Mouse (Mus musculus) kidney, adult 8-10 months (tissue): ENCODE measurements at regions not wholly inside any gene's neighbourhood (a gene's known extent, or its start where the extent isn't known, plus 50 kb on each side); places are given as distances from the start of the nearest gene placed in this dataset.

ENCODE experiments used
- DNase-seq, 2 experiments: peaks; one replicate each; pipeline ENCODE4 v3.0.0; 2022

DNA sequence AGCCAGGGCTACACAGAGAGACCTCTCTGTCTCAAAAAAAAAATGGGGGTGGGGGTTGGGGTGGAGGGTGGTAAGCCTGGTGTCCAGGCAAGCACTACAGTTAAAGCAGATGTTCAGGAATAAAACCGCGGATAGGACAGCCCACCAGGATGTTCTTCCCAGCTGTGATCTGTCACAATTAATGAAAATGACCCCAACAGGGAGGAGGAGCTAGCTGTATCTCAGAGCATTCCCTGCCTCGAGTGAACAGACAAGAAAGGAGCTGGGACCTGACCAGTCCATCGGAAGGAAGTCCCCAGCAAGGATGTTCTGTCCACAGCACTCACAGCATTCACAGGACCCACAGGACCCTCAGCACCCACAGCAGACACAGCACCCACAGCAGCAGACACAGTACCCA is 80.4 kb downstream of the Utp6 start:
- no peak for DNase-seq

DNA sequence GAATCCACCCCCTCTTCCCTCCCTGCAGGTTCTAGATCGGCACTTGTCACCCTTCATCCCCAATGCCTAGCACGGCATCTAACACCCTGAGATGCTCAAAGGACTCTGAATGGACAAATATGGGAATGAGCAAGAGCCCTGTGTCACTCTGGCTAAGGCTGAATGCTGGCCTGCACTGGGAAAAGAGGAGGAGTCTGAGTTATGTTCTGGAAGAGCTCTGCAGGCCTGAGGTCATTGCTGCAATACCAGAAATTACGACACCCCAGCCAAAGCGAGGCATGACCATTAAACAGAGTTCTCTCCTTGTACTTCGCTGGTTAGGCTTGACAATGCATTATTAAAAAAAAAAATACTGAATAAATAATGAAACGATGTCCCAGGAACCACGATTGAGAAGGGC is 84.1 kb downstream of the Utp6 start:
- DNase-seq, result no peak

DNA sequence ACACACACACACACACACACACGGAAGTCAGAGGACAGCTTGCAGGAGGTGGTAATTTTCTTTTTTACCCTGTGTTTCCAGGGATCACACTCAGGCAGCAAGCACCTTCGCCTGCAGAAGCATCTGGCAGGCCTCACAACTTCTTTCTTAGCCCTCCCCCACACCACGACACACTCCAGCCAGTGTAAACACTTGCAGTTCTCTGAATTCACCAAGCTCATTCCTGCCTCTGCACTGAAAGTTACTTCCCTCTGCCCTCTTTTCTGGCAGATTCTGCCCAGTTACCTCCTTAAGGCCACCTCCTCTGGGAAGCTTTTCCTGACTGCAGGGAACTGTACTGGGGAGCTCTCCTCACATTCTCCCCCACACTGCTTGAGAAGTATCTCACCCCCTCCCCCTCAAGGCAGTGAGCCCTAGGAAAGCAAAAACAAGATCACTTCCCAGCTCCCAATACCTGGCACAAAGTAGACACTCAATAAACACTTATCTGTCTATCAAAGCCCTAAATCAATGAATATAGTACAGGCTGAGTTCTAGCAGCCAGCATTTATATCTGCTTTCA is 84.9 kb downstream of the Utp6 start:
- no peak for DNase-seq

DNA sequence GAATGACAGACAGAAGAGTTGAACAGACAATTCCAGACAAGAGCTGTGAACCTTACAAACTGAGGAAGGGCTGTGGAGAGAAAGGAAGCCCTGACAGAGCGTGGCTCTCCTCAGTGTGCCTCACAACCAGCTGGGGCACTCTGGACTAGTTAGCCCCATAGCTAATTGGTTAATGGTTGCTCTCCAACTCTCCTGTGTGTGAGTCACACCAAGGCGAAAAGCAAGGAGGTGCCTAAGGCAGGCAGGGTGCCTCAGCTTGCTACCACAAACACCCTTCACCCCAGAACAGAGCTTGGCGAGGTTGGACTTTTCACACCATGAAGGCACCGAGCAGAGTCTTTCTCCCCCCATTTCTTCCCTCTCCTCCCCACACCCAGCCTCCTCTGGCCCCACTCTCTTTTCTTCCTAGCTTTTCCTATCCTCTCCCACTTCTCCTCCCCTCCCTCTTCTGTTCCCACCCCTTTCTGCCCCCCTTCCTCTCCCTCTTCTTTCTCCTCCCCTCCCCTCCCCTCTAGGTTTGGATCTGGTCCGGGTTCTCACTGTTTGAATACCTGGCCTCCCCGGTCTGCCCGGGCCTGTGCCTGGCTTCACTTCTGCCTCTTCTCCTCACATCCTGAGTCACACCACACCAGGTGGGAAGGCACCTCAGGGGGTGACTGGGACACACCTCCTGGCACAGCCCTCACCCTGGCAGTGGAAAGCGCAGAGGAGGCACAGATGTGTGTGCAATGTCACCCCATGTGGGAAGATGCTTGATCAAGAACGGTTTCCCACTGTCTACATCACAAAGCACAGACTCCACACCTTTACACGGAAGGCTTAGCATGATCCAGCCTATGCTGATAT is 90.2 kb downstream of the Utp6 start:
- no peak for DNase-seq

DNA sequence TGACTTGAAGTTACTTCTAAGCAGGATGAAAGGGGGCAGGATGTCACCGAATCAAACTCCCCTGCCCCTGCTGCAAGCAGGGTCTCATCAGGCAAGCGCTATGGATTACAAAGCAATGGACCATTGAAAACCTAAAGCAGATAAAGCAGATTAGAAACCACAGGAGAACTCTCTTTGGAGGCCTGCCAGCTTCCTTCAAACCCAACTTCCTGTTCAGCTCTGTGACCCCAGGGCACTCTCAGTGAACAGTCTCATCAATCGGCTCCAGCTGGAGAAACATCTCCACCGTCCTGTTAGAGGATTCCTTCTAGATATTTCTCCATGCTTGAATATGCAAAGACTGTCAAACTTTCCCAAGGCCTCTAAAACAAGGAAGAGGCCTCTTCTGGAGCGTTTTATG is 92.0 kb downstream of the Utp6 start:
- DNase-seq, result peak; percentile 43 to 56

DNA sequence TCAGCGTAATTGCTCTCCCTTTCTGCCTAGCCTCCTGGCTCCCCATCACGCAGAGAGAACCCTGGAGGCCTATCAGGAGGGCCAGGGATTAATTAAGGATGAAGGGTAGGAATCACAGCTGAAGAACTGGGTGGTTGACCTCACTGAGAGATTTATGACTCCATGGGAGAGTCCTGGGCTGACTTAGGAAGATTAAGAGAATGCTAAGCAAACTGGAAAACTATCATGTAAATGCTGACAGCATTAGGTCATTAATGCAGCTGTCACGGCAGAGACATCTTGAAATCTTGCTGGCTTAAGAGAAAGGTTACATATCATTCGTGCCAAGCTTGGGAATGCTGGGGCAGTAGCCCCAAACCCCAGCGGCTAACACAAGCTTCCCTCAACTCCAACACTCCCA is 93.2 kb downstream of the Utp6 start:
- DNase-seq, result no peak

DNA sequence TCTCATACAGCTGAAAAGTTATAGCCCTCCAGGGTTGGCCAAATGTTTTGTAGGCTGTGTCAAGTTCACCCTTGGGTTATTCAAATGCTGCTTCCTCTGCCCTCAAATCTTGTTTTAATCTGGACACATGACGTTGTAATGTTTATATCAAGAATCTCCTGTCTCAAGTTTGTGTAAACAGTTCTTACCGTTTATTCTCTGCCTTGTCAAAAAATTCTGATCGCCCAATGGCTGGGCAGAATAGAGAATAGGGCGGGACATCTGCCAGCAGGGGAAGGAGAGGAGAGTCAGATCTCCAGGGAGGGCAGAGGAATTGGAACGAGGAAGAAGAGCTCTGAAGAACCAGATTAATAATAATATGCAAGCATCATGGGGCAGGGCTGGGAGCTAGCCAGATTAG is 97.4 kb downstream of the Utp6 start:
- DNase-seq, result no peak

DNA sequence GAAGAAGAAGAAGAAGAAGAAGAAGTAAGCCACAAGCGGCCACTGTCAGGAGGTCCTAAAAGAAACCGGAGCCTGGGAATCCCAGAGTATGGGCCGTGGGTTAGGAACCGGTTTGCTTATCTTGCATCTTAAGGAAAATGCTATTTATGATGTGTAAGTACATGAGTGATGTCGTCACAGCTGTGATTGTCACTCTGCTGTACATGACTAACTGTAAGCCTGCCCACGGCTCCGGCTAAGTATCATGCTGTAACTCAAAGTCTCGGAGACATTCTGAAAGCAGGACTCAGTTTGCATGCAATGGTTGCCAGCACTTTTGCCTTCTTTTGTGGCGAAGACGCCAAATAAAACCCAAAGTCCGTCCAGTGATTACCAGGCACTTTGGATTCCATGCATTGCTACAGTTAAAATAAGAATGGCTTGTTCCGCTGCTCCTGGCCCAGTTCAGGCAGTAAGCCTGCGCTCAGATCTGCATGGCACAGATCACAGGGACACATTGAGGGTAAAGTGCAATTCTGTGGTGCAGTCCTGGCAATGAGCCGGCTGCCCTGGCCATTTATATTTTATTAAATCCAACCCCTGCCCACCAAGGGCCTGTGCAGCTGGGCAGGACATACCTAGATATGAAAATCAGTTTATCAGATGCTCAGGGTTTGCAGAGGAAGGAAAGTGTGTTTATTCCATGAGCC is 98.6 kb downstream of the Utp6 start:
- peak; percentile 62 to 69 for DNase-seq

DNA sequence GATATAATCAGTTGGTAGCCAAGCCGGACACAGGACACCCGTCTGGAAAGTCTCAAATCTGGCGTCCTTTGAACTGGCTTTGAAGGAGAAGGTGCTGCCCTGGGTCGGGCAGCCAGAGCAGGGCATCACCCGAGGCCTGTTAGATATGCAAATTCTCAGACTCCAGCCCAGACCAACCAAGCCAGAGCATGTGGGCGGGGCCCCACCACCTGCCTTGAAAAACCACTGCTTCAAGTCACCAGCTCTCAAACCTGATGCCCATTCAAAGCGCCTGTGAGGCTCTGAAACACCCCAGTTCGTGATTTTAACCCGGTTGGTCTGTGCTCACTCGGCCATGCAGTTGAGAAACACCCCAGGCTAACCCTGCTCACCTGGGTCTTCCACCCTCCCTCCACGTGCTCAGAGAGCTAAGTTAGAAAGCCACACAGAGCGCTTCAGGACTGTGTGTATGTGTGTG is 101.6 kb downstream of the Utp6 start:
- DNase-seq, result peak; percentile 42 to 50

DNA sequence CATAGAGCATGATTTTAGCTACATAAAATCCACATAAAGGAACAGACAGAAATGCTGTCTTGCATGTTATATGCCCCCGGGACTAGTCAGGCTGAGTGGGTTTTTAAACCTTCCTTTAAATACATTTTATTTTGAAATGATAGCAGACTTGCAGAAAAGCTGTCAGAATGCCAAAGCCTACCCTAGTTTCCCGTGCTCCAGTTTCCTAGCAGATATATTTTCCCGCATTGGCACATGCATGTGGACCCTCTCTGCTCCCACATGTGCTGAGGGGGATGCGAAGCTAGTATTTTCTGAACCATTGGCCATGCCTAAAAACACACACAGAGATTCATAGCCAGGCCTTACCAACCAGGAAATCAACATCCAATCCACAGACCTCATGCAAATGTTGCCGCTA is 105.8 kb downstream of the Utp6 start:
- no peak for DNase-seq

DNA sequence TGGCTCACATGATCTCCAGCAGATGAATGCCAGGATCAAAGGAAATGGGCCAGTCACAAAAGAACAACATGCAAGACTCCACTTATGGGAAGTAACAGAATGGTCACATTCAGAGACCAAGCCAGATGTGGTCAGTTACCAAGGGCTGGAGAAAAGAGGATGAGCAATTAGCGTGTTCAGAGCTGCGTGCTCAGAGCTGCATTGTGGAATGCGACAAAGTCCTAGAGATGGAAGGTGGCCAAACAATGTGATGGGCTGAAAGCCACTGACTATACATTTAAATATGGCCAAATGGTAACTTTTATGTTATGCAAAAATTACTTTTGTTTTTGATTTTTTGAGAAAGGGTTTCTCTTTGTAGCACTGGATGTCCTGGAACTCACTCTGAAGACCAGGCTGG is 112.6 kb downstream of the Utp6 start:
- no peak for DNase-seq

DNA sequence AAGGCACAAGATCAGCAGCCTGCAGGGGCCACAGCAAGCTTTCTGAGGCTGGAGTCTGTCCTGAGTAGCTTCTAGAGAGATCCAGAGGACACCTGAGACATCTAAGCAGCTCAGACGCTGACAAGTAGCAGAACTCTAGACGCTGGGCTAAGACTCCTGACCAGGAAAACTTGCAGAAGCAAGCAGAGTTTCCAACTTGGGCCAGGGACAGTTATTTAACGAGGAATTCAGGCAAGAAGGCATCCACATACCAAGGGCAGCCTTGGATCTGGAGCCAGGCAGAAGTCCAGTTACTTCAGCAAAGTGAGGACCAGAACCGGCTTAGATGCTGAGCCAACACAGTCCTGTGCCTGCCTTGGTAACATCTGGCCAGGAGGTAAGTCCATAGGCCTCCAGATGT is 117.8 kb downstream of the Utp6 start:
- no peak for DNase-seq

DNA sequence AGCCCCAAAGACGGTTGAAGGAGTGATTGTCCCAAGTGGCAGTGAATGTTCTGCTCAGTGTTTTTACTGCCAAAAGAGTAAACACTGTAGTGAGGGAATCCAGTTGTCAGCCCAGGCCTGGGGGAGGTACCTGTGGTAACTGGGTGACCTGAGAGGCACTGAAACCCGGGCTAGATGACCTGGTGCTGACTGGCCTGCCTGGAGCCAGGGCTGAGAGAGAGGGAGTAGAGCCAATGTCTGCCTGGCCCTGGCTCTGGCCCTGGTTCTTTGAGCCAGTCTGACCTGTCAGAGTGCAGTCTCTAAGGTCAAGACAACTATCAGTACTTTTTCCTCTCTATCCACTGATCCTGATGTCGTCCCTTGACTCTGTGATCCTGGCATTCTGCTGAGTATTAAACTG is 119.2 kb downstream of the Utp6 start:
- no peak for DNase-seq

DNA sequence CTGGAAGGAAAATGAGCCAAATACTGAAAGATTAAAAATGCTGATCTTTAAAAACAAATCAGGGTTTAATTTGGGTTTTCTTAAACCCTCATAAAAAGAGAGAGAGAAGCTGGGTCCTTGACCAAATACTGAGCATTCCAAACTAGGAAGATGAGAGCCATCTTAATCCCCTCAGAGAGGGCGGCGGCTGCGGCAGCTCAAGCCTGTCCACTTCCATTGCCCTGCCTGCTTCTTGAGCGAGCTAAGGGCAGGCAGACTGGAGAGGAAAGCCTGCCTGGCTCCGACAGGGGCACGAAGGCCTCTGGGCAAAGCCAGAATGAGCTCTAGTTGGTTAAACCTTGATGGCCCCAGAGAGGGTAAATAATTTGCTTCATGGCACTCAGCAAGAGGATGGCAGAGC is 122.2 kb downstream of the Utp6 start:
- no peak for DNase-seq

DNA sequence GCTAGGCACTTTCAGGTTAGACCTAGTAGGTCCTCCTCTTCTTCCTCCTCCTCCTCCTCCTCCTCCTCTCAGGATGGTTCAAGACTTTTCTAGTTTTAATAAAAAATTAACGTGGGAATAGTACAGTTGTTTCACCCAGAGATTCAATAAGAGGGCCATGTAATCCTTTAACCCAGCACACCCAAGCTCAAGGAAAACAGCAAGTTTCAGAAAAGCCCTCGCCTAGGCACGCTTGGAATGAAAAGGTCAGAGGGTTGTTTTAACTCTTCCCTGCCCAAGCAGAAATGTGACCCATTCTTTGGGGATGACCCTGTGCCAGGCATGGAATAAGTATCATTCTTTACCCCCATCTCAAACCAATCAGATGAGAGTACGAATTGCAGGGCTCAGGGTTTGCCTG is 124.1 kb downstream of the Utp6 start:
- peak; percentile 16 to 42 for DNase-seq

DNA sequence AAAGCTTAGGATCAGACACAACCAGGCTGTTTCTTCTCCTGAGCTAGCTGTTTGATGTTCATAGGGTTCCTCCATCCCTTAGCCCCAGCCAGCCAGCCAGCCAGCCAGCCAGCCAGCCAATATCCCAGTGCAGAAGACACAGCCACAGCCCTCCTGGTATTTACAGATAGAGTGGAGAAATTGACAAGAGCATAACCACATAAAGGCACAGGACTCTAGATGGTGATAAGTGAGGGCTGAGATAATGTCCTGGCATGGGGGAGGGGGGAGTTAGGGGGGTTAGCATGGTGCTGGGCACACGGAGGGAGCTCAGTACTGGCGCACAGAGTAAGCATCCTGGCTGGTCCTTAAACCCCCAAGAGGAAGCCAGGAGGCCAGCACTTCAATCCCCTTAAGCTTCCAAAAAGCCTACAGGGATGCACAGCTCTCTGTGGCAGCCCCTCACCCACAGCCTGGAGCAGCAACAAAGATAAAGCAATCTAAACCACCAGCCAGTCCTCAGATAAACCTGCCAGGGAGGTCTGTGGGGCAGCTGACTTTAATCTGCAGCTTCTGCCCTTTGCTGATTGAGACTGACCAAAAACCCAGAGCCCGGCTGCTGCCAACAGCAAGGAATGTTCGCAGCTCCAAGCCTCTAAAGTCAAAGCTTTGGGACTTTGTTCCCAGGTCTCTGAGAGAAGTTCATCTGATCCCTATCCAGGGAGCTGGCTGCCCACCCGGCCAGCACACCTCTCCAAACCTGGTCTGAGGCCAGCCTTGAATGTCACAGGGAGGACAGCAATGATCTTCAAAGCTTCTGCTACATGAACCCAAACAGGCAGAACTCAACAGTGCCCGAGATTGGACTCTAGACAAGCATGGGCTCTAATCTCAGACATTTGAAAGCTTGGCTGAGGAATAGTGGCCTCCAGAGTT is 124.9 kb downstream of the Utp6 start:
- DNase-seq, result peak; percentile 64

DNA sequence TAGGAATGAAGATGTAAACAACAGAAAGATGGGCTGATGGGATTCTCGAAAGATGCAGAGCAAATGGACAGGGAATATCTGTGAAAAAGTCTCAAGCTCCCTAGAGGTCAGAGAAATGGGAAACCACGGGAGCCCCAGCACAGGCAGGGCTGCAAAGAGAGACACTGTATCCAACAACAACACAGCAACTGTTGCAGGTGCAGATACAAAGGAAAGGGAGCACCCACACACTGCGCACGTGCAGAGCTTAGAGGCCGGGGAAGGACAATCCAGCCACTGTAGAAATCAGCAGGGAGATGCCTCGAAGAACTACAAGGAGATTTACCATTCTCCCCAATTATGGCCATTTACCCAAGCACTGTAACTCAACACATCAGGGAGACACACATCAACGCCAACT is 126.3 kb downstream of the Utp6 start:
- DNase-seq, result no peak

DNA sequence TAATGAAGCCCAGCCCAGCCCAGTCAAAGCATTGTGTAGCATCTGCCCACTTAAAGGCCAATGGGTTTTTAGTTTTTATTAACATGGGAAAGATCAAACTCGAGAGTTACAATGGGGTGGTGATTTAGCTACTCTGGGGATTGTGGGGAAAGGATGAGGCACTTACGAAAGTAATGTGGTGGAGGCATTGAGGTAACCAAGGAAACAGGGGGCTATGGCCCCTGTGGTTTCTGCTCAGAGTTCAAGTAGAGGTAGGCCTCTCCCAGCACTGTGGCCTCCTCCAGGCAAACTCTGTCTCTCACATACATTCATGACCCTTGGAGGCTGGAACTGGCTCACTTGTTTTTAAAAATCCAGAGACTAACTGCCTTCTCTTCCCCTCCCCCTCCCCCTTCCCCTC is 128.4 kb downstream of the Utp6 start:
- no peak for DNase-seq

DNA sequence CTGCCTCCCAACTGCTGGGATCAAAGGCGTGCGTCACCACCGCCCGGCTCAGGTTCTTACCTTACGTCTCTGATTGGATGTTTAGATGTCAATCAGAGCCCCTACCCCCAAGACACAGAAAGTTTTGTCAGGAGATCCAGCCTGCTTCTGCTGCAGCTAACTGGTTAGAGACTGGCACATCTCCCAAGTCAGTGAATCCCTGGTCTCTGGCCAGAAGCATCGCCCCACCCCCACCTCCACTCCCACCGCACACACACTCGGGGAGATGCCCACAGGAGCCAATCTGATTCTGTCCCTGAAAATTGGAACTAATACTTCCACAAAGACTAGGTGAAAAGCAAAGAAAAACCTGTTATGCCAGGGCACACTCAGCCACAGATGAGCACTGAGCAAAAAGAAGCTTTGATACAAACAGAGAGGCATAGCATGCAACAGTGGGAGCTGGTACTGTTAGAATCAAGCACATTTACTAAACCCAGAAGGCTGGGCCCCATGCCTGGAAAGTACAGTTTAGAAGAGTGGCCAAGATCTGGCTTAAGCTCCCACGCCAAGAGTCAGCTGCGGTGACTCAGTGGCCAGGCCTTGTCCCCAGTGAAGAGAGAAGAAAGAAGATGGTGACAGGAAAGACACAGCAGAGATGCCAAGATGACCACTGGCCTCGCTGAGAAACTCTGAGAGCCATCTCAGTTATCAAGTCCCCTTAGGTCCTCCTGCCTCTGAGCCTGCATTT is 130.4 kb downstream of the Utp6 start:
- DNase-seq, result no peak

DNA sequence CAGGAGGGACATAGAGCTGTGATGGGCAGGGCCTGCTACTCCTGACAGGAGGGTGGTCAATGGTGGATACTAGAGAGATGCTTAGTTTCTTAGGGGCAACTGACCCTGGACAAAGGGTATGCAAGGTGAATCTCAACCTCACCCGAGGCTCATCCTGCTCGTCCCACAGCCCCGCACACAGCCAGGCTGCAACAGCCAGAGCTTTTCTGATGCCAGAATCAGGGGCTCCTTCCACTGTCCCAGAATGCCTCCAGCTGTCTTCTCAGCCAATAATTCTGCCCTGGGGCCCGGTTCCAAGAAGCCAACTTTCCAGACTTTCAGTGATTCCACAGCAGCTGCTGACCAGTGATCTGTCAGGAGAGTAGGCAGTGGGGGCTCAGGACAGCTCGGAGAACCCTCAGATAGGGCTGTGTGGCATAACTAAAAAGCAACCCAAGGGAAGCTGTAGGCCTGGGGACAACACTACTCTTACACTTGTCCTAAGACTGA is 131.6 kb downstream of the Utp6 start:
- DNase-seq, result no peak

DNA sequence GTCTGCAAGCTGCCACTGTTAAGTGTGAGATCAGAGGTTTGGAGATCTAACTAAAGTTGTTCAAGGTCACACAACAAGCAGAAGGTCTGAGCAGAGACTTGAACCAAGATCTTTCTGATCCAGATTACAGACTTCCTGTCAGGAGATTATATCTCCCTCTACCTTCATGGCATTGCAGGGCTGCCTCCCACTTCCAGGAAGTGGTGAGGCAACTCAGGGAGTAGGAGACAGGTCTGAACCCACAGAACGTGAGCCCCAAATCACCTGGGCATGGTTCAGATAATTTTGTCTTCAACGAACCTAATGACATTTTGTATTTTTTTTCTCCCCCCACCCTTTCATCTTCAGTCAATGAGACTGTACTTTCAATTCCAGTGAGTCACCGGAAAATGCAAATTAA is 135.2 kb downstream of the Utp6 start:
- no peak for DNase-seq

DNA sequence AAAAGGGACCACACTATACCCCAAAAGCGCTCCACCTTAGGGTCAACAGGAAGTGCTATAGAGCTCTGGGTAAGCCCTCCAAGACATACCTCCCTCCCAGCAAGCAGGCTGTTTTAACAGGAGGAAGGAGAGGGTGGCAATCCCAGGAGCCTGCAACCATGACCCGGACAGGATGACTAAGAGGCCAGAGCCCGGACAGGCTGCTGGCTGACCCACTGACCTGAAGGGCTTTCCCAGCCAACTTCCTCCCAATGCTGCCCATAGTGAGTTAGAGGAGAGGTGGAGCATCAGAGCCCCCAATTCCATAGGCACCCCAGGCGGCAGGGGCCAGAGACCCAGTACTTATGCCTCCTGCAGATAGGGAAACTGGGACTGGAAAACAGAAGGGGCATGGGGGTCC is 136.3 kb downstream of the Utp6 start:
- DNase-seq, result no peak
